Mouse (Mus musculus) thymus, postnatal 4 days (tissue): ENCODE measurements around the gene Gm11236.
"Not testable (repeated sequence)": the region's sequence is repeated elsewhere in the genome, so short reads cannot be mapped to it uniquely, and the experiment has no call there.

Source experiments
- DNase-seq: peaks from one replicate; pipeline ENCODE4 v3.0.0; 2021

The Gm11236 gene

GRCm38 (mm10) chr4:73637821-73638220, at the start of gene Gm11236:
Gene Gm11236, plus strand, starts transcription at chr4:73638121.
- not testable (repeated sequence) for DNase-seq

DNA sequence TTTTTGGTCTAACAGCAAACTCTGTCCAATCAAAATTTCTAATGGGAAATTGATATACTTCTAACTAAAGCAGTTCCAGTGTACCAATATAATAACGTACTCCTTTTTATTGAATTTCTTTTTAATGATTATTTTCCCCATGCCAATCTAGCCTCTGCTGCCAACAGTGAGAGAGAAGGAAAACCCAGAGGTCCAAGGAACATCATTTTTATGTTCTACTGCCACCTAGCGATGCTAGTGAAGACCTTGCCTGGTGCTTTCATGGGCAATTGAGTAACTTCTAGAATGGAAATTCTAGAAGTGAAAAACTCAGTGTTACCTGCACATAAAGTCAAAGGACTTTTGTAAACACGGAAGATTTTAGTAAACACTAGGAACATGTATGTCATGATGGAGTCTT, 38.7 kb upstream of the Gm11236 start:
- DNase-seq, result no peak

DNA sequence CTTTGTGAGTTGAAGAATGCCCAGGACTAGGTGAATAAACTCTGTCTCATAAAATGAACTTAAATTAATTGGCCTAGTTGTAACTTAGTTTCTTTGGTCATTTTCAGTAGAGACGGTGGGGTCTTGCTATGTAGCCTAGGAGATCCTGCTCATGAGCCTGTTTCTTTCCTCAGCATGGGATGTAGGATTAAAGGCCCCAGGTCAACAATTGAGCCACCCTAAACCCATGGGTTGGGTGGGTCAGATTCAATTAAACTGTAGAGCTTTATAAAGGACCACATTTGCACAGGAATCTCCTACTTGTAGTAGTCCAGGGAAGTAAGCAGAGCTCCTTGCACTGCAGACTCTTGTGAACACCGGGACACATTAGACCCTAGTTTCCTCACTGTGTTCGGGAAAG, 30.3 kb upstream of the Gm11236 start, which contains the start of gene Gm11238:
Gm11238 (plus strand) TSS at position 301 of the 400 bp plus-strand sequence.
- DNase-seq, result not testable (repeated sequence)

GRCm38 (mm10) chr4:73622684-73623083, 15.2 kb upstream of the Gm11236 start, which contains the start of gene Gm11237:
Gene Gm11237, plus strand, starts transcription at chr4:73622984.
- not testable (repeated sequence) for DNase-seq

DNA sequence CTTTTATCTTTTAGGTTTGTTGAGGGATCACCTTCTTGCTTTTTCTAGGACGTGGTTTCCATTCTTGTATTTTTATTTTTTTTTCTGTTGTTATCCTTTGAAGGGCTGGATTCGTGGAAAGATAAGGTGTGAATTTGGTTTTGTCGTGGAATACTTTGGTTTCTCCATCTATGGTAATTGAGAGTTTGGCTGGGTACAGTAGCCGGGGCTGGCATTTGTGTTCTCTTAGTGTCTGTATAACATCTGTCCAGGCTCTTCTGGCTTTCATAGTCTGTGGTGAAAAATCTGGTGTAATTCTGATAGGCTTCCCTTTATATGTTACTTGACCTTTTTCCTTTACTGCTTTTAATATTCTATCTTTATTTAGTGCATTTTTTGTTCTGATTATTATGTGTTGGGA, 23.9 kb downstream of the Gm11236 start:
- DNase-seq, result not testable (repeated sequence)

GRCm38 (mm10) chr4:73668054-73668453, 30.1 kb downstream of the Gm11236 start, which contains the start of gene Gm11239:
Gene Gm11239, plus strand, starts transcription at chr4:73668354.
- DNase-seq, result not testable (repeated sequence)

DNA sequence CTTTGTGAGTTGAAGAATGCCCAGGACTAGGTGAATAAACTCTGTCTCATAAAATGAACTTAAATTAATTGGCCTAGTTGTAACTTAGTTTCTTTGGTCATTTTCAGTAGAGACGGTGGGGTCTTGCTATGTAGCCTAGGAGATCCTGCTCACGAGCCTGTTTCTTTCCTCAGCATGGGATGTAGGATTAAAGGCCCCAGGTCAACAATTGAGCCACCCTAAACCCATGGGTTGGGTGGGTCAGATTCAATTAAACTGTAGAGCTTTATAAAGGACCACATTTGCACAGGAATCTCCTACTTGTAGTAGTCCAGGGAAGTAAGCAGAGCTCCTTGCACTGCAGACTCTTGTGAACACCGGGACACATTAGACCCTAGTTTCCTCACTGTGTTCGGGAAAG, 45.3 kb downstream of the Gm11236 start, which contains the start of gene Gm428:
Gm428 (plus strand) TSS at position 301 of the 400 bp plus-strand sequence.
- not testable (repeated sequence) for DNase-seq
